Mouse (Mus musculus): ENCODE measurements around the gene Kpna7. TPM values are rescaled to one million over a fixed set of nuclear protein-coding genes. Genes with fewer than 3 reads are reported as not detected.

Gene Kpna7
- polyA plus RNA-seq, 1 experiment from 2014 or later, result 0.08 TPM

DNA sequence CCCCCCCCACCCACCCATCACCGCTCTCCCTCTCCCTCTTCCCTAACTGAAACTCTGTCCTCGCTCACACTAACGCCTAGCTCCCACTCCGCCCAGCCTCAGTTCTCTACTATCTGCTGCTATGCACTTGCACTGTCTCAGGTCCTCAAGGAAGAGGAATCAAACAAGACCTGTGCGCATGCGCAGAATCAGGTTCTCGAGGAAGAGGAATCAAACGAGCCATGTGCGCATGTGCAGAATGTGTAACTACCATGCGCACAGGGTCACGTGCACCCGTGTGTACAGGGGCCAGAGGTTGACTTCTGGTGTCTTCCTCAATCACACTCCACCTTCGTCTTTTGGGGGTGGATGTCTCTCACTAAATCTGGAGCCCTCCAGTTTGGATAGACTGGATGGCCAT is 96.3 kb downstream of the Kpna7 start:
- no peak for TF ChIP-seq CTCF (IDR thresholded peaks at IDR 0.05; ENCODE audit: low read depth)
- no peak overlapping the region for H3K4me3 ChIP-seq (ENCODE audit: low read depth, low read length)
- no peak overlapping the region for H3K27ac ChIP-seq (ENCODE audit: low read depth, low read length)
- H3K4me2 ChIP-seq (replicated peaks; ENCODE audit: low read depth), result no peak overlapping the region
- no peaks in the 10 kb centered on the region for H3K4me1 ChIP-seq (replicated peaks; ENCODE audit: control insufficient read depth, insufficient read depth, low read length)
- no peaks in the 10 kb centered on the region for H3K9me3 ChIP-seq (ENCODE audit: control insufficient read depth)
- no peak overlapping the region for H3K9ac ChIP-seq (ENCODE audit: low read depth, low read length)
- ATAC-seq, result no peak
- no peaks in the 10 kb centered on the region for H3K36me3 ChIP-seq (ENCODE audit: control insufficient read depth, insufficient read depth)
- 86% methylated on average over 13 of the region's 13 CpGs for WGBS
- no peaks in the 10 kb centered on the region for H3K27me3 ChIP-seq (replicated peaks; ENCODE audit: control insufficient read depth, insufficient read depth, low read length)

DNA sequence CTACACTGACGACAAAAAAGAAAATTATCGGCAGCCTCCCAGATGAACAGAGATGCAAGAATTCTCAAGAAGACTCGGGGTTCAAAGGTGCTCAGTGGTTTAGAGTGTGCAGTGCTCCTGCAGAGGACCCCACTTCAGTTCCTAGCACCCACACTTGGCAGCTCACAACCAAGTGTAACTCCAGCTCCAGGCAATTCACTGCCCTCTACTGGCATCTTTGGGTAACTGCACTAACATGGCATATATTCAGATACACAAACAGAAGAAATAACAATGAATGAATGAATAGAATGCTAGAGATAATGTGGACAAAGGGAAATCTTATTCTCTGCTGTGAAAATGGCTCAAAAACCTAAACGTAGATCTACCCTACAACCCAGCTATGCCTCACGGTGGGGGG is 99.0 kb downstream of the Kpna7 start:
- H3K4me1 ChIP-seq (replicated peaks; ENCODE audit: control insufficient read depth, insufficient read depth, low read length), result no peaks in the 10 kb centered on the region
- no peak overlapping the region for H3K27ac ChIP-seq (ENCODE audit: low read depth, low read length)
- H3K36me3 ChIP-seq (ENCODE audit: control insufficient read depth, insufficient read depth), result no peaks in the 10 kb centered on the region
- no peaks in the 10 kb centered on the region for H3K9me3 ChIP-seq (ENCODE audit: control insufficient read depth)
- peak; percentile 49 for TF ChIP-seq CTCF (IDR thresholded peaks at IDR 0.05; ENCODE audit: low read depth)
- no peak for ATAC-seq
- H3K4me2 ChIP-seq (replicated peaks; ENCODE audit: low read depth), result no peak overlapping the region
- 96% methylated on average over 5 of the region's 5 CpGs for WGBS
- no peaks in the 10 kb centered on the region for H3K27me3 ChIP-seq (replicated peaks; ENCODE audit: control insufficient read depth, insufficient read depth, low read length)
- H3K9ac ChIP-seq (ENCODE audit: low read depth, low read length), result no peak overlapping the region
- no peak overlapping the region for H3K4me3 ChIP-seq (ENCODE audit: low read depth, low read length)

DNA sequence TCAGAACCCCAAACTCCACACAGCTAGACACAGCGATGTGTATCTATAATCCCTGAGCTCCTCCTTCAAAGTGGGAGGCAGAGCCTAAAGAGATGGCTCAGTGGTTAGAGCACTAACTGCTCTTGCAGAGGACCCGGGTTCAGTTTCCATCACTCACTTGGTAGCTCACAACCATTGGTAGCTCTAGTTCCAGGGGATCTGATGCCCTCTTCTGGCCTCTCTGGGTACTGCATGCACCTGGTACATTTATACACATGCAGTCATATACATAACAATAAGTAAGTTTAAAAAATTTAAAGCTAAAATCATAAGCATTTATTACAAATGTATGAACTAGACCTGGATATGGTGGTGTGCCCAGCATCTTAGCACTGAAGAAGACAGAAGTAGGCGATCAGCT is 100.6 kb downstream of the Kpna7 start:
- 93% methylated on average over 3 of the region's 3 CpGs for WGBS
- TF ChIP-seq CTCF (IDR thresholded peaks at IDR 0.05; ENCODE audit: low read depth), result peak; percentile 42

DNA sequence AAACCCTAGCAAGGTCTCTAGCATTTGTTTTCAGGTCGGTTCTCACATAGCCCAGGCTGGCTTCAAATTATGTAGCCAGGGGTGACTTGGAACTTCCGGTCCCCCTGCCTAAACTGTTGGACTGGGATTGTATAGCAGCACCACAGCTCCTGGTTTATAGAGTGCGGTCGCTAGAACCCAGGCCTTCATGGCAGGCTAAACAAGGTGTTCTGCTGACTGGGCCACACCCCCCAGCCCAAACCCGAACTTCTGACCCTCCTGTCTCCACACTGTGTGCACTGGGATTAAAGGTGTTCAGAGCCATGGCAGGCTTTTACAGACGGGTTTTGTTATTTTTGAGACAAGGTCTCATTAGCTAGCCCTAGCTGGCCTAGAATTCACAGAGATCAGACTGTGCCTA is 104.7 kb downstream of the Kpna7 start:
- no peak overlapping the region for H3K4me3 ChIP-seq (ENCODE audit: low read depth, low read length)
- no peak overlapping the region for H3K9ac ChIP-seq (ENCODE audit: low read depth, low read length)
- WGBS, result 57% methylated on average over 6 of the region's 6 CpGs
- no peaks in the 10 kb centered on the region for H3K36me3 ChIP-seq (ENCODE audit: control insufficient read depth, insufficient read depth)
- H3K4me2 ChIP-seq (replicated peaks; ENCODE audit: low read depth), result no peak overlapping the region
- 0 out of 2 replicates have a peak, but pooled peaks cover 2% of the 10 kb centered on the region for H3K4me1 ChIP-seq (replicated peaks; ENCODE audit: control insufficient read depth, insufficient read depth, low read length)
- no peaks in the 10 kb centered on the region for H3K27me3 ChIP-seq (replicated peaks; ENCODE audit: control insufficient read depth, insufficient read depth, low read length)
- H3K9me3 ChIP-seq (ENCODE audit: control insufficient read depth), result no peaks in the 10 kb centered on the region
- TF ChIP-seq CTCF (IDR thresholded peaks at IDR 0.05; ENCODE audit: low read depth), result no peak
- peak; percentile 35; the same call in 1 of the 2 replicates for ATAC-seq
- no peak overlapping the region for H3K27ac ChIP-seq (ENCODE audit: low read depth, low read length)

More for the DNA sequence above, 100.6 kb downstream of the Kpna7 start:
- no peak for ATAC-seq
- Histone ChIP-seq H3K27ac (ENCODE audit: low read depth, low read length) (no peak overlapping the region), H3K36me3 (ENCODE audit: control insufficient read depth, insufficient read depth) (no peaks in the 10 kb centered on the region), H3K9me3 (ENCODE audit: control insufficient read depth) (no peaks in the 10 kb centered on the region), H3K9ac (ENCODE audit: low read depth, low read length) (no peak overlapping the region), H3K4me1 (replicated peaks; ENCODE audit: control insufficient read depth, insufficient read depth, low read length) (0 out of 2 replicates have a peak, but pooled peaks cover 2% of the 10 kb centered on the region), H3K4me2 (replicated peaks; ENCODE audit: low read depth) (no peak overlapping the region), H3K4me3 (ENCODE audit: low read depth, low read length) (no peak overlapping the region), H3K27me3 (replicated peaks; ENCODE audit: control insufficient read depth, insufficient read depth, low read length) (no peaks in the 10 kb centered on the region)

DNA sequence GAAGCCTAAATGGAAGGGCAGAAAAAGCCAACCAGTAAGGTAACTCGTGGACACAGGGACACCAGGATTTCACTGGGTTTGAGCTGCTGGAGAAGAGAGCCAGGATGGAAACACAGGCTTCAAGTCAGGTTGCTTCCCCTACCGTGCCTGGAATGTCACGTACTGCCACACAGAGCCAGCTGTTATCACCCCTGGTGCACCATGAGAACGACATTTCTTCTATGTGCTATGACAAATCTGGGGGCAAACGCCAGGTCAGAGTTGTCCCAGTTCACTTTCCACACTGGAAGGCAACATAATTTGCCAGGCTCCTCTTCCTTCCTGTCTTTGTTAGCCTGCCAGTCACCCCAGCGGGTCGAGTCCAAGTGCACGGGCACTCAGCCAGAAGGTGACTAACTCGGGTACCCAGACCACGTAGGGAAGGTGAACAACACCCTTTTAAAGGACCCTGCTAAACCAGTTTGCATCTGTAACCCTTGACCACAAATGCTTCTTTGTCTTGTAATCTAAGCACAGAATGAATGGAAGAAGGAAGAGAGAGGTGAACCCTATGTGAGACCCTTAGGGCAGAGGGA is 105.2 kb downstream of the Kpna7 start:
- no peak overlapping the region for H3K4me2 ChIP-seq (replicated peaks; ENCODE audit: low read depth)
- H3K4me3 ChIP-seq (ENCODE audit: low read depth, low read length), result no peak overlapping the region
- no peak overlapping the region for H3K9ac ChIP-seq (ENCODE audit: low read depth, low read length)
- ATAC-seq, result peak; percentile 82
- WGBS, result 39% methylated on average over 10 of the region's 10 CpGs
- H3K4me1 ChIP-seq (replicated peaks; ENCODE audit: control insufficient read depth, insufficient read depth, low read length), result 0 out of 2 replicates have a peak, but pooled peaks cover 2% of the 10 kb centered on the region
- H3K9me3 ChIP-seq (ENCODE audit: control insufficient read depth), result no peaks in the 10 kb centered on the region
- no peak for TF ChIP-seq CTCF (IDR thresholded peaks at IDR 0.05; ENCODE audit: low read depth)
- H3K36me3 ChIP-seq (ENCODE audit: control insufficient read depth, insufficient read depth), result no peaks in the 10 kb centered on the region
- no peak overlapping the region for H3K27ac ChIP-seq (ENCODE audit: low read depth, low read length)
- H3K27me3 ChIP-seq (replicated peaks; ENCODE audit: control insufficient read depth, insufficient read depth, low read length), result no peaks in the 10 kb centered on the region

DNA sequence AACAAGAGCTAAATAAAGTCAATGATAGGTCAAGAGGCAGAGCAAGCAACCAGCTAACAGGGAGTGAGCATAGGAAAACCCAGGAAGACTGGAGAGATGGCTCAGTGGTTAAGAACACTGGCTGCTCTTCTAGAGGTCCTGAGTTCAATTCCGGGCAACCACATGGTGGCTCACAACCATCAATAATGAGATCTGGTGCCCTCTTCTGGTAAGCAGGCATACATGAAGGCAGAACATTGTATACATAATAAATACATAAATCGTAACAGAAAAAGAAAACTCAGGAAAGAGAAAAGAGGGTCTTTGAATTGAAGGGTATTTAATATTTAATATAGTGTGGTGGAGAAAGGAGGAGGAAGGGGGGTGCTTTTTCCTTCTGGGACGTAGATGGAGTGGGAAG is 112.6 kb downstream of the Kpna7 start:
- no peak overlapping the region for H3K4me2 ChIP-seq (replicated peaks; ENCODE audit: low read depth)
- no peaks in the 10 kb centered on the region for H3K36me3 ChIP-seq (ENCODE audit: control insufficient read depth, insufficient read depth)
- H3K4me1 ChIP-seq (replicated peaks; ENCODE audit: control insufficient read depth, insufficient read depth, low read length), result no peaks in the 10 kb centered on the region
- no peak overlapping the region for H3K4me3 ChIP-seq (ENCODE audit: low read depth, low read length)
- no peaks in the 10 kb centered on the region for H3K27me3 ChIP-seq (replicated peaks; ENCODE audit: control insufficient read depth, insufficient read depth, low read length)
- H3K9me3 ChIP-seq (ENCODE audit: control insufficient read depth), result no peaks in the 10 kb centered on the region
- ATAC-seq, result no peak
- 89% methylated on average over 3 of the region's 3 CpGs for WGBS
- TF ChIP-seq CTCF (IDR thresholded peaks at IDR 0.05; ENCODE audit: low read depth), result peak; percentile 59
- H3K9ac ChIP-seq (ENCODE audit: low read depth, low read length), result no peak overlapping the region
- no peak overlapping the region for H3K27ac ChIP-seq (ENCODE audit: low read depth, low read length)

Measured in intestine, postnatal 0 days (tissue).